Mouse (Mus musculus) CD4-positive naive resting alpha-beta T cell, adult 76 days (primary cell): ENCODE results near the gene Pkib. TPM values are rescaled to one million over a fixed set of nuclear protein-coding genes. Genes with fewer than 3 reads are reported as not detected.

ENCODE experiments used
- total RNA-seq: library from RNA; stranded (reverse); gene quantifications from one replicate; pipeline ENCODE4 v1.2.4, GENCODE M21; 2023

The Pkib gene
- 4.7 TPM for total RNA-seq

DNA sequence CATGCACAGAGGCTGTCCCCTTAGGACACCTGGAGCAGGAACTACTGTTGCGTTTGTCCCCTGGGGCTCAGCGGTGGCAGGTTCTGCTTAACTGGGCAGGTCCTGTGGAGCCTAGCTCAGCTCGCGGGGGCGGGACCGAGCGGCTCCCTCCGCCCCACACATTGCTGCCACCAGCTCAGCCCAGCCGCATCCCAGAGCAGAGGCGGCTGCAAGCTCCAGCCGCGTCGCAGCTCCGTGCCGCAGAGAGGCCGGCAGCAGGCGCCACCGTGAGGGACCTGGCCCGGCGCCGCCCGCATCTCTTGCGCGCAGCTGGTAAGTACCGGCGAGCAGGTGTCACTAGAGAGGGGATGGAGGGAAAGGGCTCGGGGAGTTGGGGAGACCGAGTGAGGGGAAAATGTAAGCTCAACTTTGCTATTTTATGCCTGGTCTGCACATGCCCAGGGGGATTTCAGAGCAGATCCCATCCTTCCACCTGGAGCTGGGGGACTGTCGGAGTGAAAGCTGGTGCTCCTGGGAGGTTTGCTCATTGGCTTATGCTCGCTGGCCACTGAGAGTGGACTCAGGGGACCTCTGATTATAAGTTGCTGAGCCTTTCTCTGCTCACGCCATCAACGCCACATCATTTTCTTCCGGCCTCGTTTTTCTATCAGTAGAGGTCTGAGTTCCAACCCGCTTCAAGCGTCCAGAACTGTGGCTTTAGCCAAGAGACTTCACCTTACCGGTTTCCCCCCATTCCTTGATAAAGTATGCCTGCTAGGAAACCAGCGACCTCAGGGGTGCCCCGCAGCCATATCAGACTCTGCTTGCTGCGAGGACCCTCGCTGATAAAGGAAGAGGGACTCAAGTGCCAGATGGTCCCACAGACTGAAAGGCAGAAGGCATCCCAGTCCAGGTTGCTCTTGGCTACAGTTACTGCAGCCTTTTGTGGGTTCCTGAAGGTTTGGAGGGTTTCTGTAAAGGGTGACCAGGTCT lies at the start of gene Pkib:
Pkib (plus strand) TSS at position 86 of the 972 bp plus-strand sequence.

GRCm38 (mm10) chr10:57784876-57785150 lies 153.0 kb downstream of the Pkib start, which contains the start of gene Fabp7:
Gene Fabp7, plus strand, starts transcription at chr10:57784881.

Other genes starting within 250 kb of the Pkib start
- 15.8 TPM for gene Hsf2, start 145.6 kb upstream of the Pkib start, total RNA-seq
- gene Serinc1, start 99.5 kb upstream of the Pkib start, total RNA-seq: 280 TPM
- not detected for gene Fabp7, start 152.9 kb downstream of the Pkib start, total RNA-seq
- 41.0 TPM for gene Smpdl3a, start 162.4 kb downstream of the Pkib start, total RNA-seq